Mouse (Mus musculus) kidney, embryonic 15.5 days (tissue): ENCODE results near the gene Vnn3. TPM values are rescaled to one million over a fixed set of nuclear protein-coding genes. Genes with fewer than 3 reads are reported as not detected.

ENCODE experiments used
- ATAC-seq: fragments of 200-750 bp; cut with Nextera tagmentation; replicated peaks from 2 replicates; pipeline ENCODE4 v1.8.0; 2017; ENCODE audit warnings: moderate TSS enrichment; ENCODE audit not compliant: low FRiP score
- H3K27ac ChIP-seq: fragments of 300-500 bp; sonication (generic); 2 replicates; pipeline ENCODE4 v1.5.1; 2015; ENCODE audit warnings: mild to moderate bottlenecking, inconsistent platforms
- H3K27me3 ChIP-seq: fragments of 300-500 bp; sonication (generic); 2 replicates; pipeline ENCODE4 v1.6.1; 2015; ENCODE audit warnings: inconsistent platforms
- H3K36me3 ChIP-seq: fragments of 300-500 bp; sonication (generic); 2 replicates; pipeline ENCODE4 v1.6.1; 2015; ENCODE audit warnings: inconsistent platforms
- H3K4me1 ChIP-seq: fragments of 300-500 bp; sonication (generic); 2 replicates; pipeline ENCODE4 v1.6.1; 2015; ENCODE audit warnings: inconsistent platforms
- H3K4me2 ChIP-seq: fragments of 300-500 bp; sonication (generic); 2 replicates; pipeline ENCODE4 v1.6.1; 2015; ENCODE audit warnings: moderate library complexity, mild to moderate bottlenecking, inconsistent platforms
- H3K4me3 ChIP-seq: fragments of 300-500 bp; sonication (generic); replicated peaks from 2 replicates; pipeline ENCODE4 v1.5.1; 2015; ENCODE audit warnings: mild to moderate bottlenecking, inconsistent platforms
- H3K9ac ChIP-seq: fragments of 300-500 bp; sonication (generic); 2 replicates; pipeline ENCODE4 v1.6.1; 2015; ENCODE audit warnings: mild to moderate bottlenecking, inconsistent platforms
- H3K9me3 ChIP-seq: fragments of 300-500 bp; sonication (generic); replicated peaks from 2 replicates; pipeline ENCODE4 v1.6.1; 2016; ENCODE audit warnings: inconsistent platforms
- WGBS: fragments of 180-500 bp; shearing (Covaris S2); methylation state at CpG from one replicate; pipeline ENCODE4 v1.1.7; 2015; ENCODE audit warnings: mixed read lengths; 5-methylcytosine and 5-hydroxymethylcytosine counted together
- polyA plus RNA-seq: library from polyadenylated mRNA; unstranded; fragments of >200 nt; fragmentation: Nextera tagmentation; extraction: Ambion mirVana; gene quantifications from 2 replicates; pipeline ENCODE4 v1.2.1, GENCODE M21; 2015

Vnn3 gene
- polyA plus RNA-seq = 0.27 TPM in 1 of 2 replicates, not detected in the other

GRCm38 (mm10) chr10:23851228-23851912, at the start of gene Vnn3:
TSS of gene Vnn3 (plus strand) at chr10:23851462.
- H3K4me2 ChIP-seq = no peak within 1 kb of the TSS
- no peak for ATAC-seq
- H3K27ac ChIP-seq = no peak within 1 kb of the TSS

GRCm38 (mm10) chr10:23802911-23803310, 48.4 kb upstream of the Vnn3 start:
- Histone ChIP-seq H3K9ac (no peak overlapping the region), H3K9me3 (no peaks in the 10 kb centered on the region), H3K4me3 (no peak overlapping the region), H3K27me3 (no peaks in the 10 kb centered on the region), H3K4me1 (0 out of 2 replicates have a peak, but pooled peaks cover 4% of the 10 kb centered on the region), H3K27ac (no peak overlapping the region), H3K4me2 (no peak overlapping the region), H3K36me3 (peaks cover 66% of the 10 kb centered on the region)
- ATAC-seq = no peak
- 62% methylated on average over 3 of the region's 3 CpGs for WGBS

More at GRCm38 (mm10) chr10:23851228-23851912, at the start of gene Vnn3:
- H3K9me3 ChIP-seq = no peaks in the 10 kb centered on the region
- H3K27me3 ChIP-seq = no peaks in the 10 kb centered on the region
- no peaks in the 10 kb centered on the region for H3K36me3 ChIP-seq
- H3K9ac ChIP-seq = no peak within 1 kb of the TSS
- H3K4me1 ChIP-seq = no peaks in the 10 kb centered on the region
- 72% methylated on average over 4 of the region's 4 CpGs for WGBS
- H3K4me3 ChIP-seq = no peak within 1 kb of the TSS

GRCm38 (mm10) chr10:23804665-23805064, 46.6 kb upstream of the Vnn3 start:
- ATAC-seq = no peak

GRCm38 (mm10) chr10:23806201-23806600, 45.1 kb upstream of the Vnn3 start:
- no peak overlapping the region for H3K4me3 ChIP-seq
- H3K27me3 ChIP-seq = no peaks in the 10 kb centered on the region
- no peaks in the 10 kb centered on the region for H3K9me3 ChIP-seq
- no peak for ATAC-seq
- no peak overlapping the region for H3K9ac ChIP-seq
- no peaks in the 10 kb centered on the region for H3K4me1 ChIP-seq
- no peak overlapping the region for H3K27ac ChIP-seq
- H3K4me2 ChIP-seq = no peak overlapping the region
- 36% methylated on average over 4 of the region's 4 CpGs for WGBS
- peaks cover 63% of the 10 kb centered on the region for H3K36me3 ChIP-seq

More at GRCm38 (mm10) chr10:23804665-23805064, 46.6 kb upstream of the Vnn3 start:
- Histone ChIP-seq H3K9me3 (no peaks in the 10 kb centered on the region), H3K27me3 (no peaks in the 10 kb centered on the region), H3K4me2 (no peak overlapping the region), H3K9ac (no peak overlapping the region), H3K27ac (no peak overlapping the region), H3K4me1 (no peaks in the 10 kb centered on the region), H3K4me3 (no peak overlapping the region), H3K36me3 (peaks cover 75% of the 10 kb centered on the region)
- 84% methylated on average over 3 of the region's 3 CpGs for WGBS

GRCm38 (mm10) chr10:23811635-23812437, 39.4 kb upstream of the Vnn3 start:
- Histone ChIP-seq H3K27me3 (no peaks in the 10 kb centered on the region), H3K9me3 (no peaks in the 10 kb centered on the region), H3K9ac (no peak overlapping the region), H3K4me3 (no peak overlapping the region), H3K4me2 (no peak overlapping the region), H3K27ac (no peak overlapping the region), H3K36me3 (peaks cover 27% of the 10 kb centered on the region), H3K4me1 (no peaks in the 10 kb centered on the region)
- no peak for ATAC-seq
- WGBS = 62% methylated on average over 8 of the region's 12 CpGs

GRCm38 (mm10) chr10:23812438-23812759, 38.9 kb upstream of the Vnn3 start:
- Histone ChIP-seq H3K27me3 (no peaks in the 10 kb centered on the region), H3K9me3 (no peaks in the 10 kb centered on the region), H3K9ac (no peak overlapping the region), H3K36me3 (peaks cover 26% of the 10 kb centered on the region), H3K27ac (no peak overlapping the region), H3K4me3 (no peak overlapping the region), H3K4me2 (no peak overlapping the region), H3K4me1 (no peaks in the 10 kb centered on the region)
- ATAC-seq = no peak

GRCm38 (mm10) chr10:23812852-23813766, 38.2 kb upstream of the Vnn3 start:
- WGBS = 71% methylated on average over 11 of the region's 11 CpGs
- Histone ChIP-seq H3K9me3 (no peaks in the 10 kb centered on the region), H3K4me3 (no peak overlapping the region)

GRCm38 (mm10) chr10:23815168-23815567, 36.1 kb upstream of the Vnn3 start:
- 63% methylated on average over 1 of the region's 1 CpGs for WGBS
- Histone ChIP-seq H3K27ac (no peak overlapping the region), H3K27me3 (no peaks in the 10 kb centered on the region), H3K4me2 (no peak overlapping the region), H3K9me3 (no peaks in the 10 kb centered on the region), H3K9ac (no peak overlapping the region), H3K36me3 (peaks cover 39% of the 10 kb centered on the region), H3K4me3 (no peak overlapping the region), H3K4me1 (no peaks in the 10 kb centered on the region)
- no peak for ATAC-seq

More at GRCm38 (mm10) chr10:23812852-23813766, 38.2 kb upstream of the Vnn3 start:
- Histone ChIP-seq H3K27ac (no peak overlapping the region), H3K36me3 (peaks cover 27% of the 10 kb centered on the region), H3K4me2 (no peak overlapping the region), H3K27me3 (no peaks in the 10 kb centered on the region), H3K9ac (no peak overlapping the region), H3K4me1 (no peaks in the 10 kb centered on the region)
- ATAC-seq = no peak

- WGBS = 90% methylated on average over 7 of the region's 7 CpGs
- Histone ChIP-seq H3K9ac (no peak overlapping the region), H3K36me3 (peaks cover 45% of the 10 kb centered on the region), H3K9me3 (no peaks in the 10 kb centered on the region), H3K27me3 (no peaks in the 10 kb centered on the region), H3K27ac (no peak overlapping the region), H3K4me1 (no peaks in the 10 kb centered on the region), H3K4me3 (no peak overlapping the region), H3K4me2 (no peak overlapping the region)
- no peak for ATAC-seq
Measured at GRCm38 (mm10) chr10:23816241-23816640, 35.0 kb upstream of the Vnn3 start.

- WGBS = 58% methylated on average over 7 of the region's 7 CpGs
- Histone ChIP-seq H3K4me2 (no peak overlapping the region), H3K4me3 (no peak overlapping the region), H3K36me3 (peaks cover 45% of the 10 kb centered on the region), H3K27ac (peak overlapping the region; percentile 34; the same call in 1 of the 2 replicates), H3K27me3 (no peaks in the 10 kb centered on the region), H3K9ac (no peak overlapping the region), H3K4me1 (no peaks in the 10 kb centered on the region), H3K9me3 (no peaks in the 10 kb centered on the region)
- ATAC-seq = 0 out of 2 replicates have a peak, but pooled peaks have one; percentile 22
Measured at GRCm38 (mm10) chr10:23826516-23826915, 24.7 kb upstream of the Vnn3 start.

GRCm38 (mm10) chr10:23836003-23836964, 15.0 kb upstream of the Vnn3 start:
- WGBS = 53% methylated on average over 9 of the region's 9 CpGs
- Histone ChIP-seq H3K4me1 (0 out of 2 replicates have a peak, but pooled peaks cover 5% of the 10 kb centered on the region), H3K9ac (no peak overlapping the region), H3K27ac (no peak overlapping the region; the same call in 1 of the 2 replicates), H3K27me3 (no peaks in the 10 kb centered on the region), H3K4me2 (no peak overlapping the region), H3K9me3 (no peaks in the 10 kb centered on the region), H3K4me3 (no peak overlapping the region), H3K36me3 (no peaks in the 10 kb centered on the region)
- peak; percentile 80 for ATAC-seq
